Mouse (Mus musculus) stomach, postnatal 0 days (tissue): Measurements from ENCODE around the gene Krt31.

ENCODE experiments used
- CTCF ChIP-seq: IDR thresholded peaks from 2 replicates; pipeline ENCODE4 v1.5.1; 2016; ENCODE audit warnings: antibody characterized with exemption, low read depth, mild to moderate bottlenecking, moderate library complexity
- EP300 ChIP-seq: optimal IDR thresholded peaks from 2 replicates; pipeline ENCODE3; 2016; ENCODE audit warnings: antibody characterized with exemption

DNA sequence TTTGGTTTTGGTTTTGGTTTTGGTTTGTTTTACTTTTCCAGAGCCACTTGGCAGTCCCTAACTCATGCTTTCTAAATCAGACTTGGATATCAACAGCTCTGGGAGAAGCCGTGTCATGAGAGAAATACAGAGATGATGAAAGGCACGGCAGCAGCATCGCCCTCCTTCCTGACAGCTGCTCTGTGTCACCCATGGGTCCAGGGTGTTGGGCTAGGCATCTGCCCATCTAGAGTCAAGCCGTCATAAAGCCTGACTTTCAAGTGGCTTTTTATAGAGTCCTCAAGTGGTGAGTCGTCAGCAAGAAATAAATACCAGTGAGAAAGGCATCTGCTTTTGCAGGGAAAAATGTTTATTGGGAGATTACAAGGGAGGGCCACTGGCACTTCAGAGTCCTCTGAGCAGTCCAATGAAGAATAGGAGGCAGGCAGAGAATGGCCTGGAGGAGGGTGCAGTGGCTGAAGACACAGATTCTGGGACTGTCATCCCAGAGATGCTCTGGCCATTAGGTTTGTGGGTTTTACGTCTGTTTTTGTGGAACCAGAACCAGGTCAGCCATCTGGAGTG is 4.0 kb downstream of the Krt31 start:
- no peak for TF ChIP-seq CTCF
- no peak for TF ChIP-seq EP300
